Mouse (Mus musculus): ENCODE measurements around the gene Gmpr.
"Not testable (repeated sequence)": the region's sequence is repeated elsewhere in the genome, so short reads cannot be mapped to it uniquely, and the experiment has no call there.

The Gmpr gene

GRCm38 (mm10) chr13:45507274-45508229 is at the start of gene Gmpr:
TSS of gene Gmpr (plus strand) at chr13:45507444.
- DNase-seq (ENCODE audit: low spot score) = peak; percentile 63

GRCm38 (mm10) chr13:45457459-45457858 is 49.8 kb upstream of the Gmpr start:
- DNase-seq (ENCODE audit: low spot score) = no peak

- DNase-seq (ENCODE audit: low spot score) = no peak
These were observed 47.1 kb upstream of the Gmpr start for GRCm38 (mm10) chr13:45460177-45460576.

- DNase-seq (ENCODE audit: low spot score) = no peak
These were observed 45.8 kb upstream of the Gmpr start for GRCm38 (mm10) chr13:45461370-45461958.

- no peak for DNase-seq (ENCODE audit: low spot score)
These were observed 41.6 kb upstream of the Gmpr start for GRCm38 (mm10) chr13:45465616-45466015.

GRCm38 (mm10) chr13:45466031-45466519 is 41.2 kb upstream of the Gmpr start:
- DNase-seq (ENCODE audit: low spot score) = no peak

- DNase-seq (ENCODE audit: low spot score) = no peak
These were observed 38.5 kb upstream of the Gmpr start for GRCm38 (mm10) chr13:45468751-45469150.

- DNase-seq (ENCODE audit: low spot score) = no peak
These were observed 37.6 kb upstream of the Gmpr start for GRCm38 (mm10) chr13:45469481-45470301.

- DNase-seq (ENCODE audit: low spot score) = no peak
These were observed 33.9 kb upstream of the Gmpr start for GRCm38 (mm10) chr13:45473311-45473710.

- no peak for DNase-seq (ENCODE audit: low spot score)
These were observed 31.9 kb upstream of the Gmpr start for GRCm38 (mm10) chr13:45475297-45475696.

GRCm38 (mm10) chr13:45477183-45477582 is 30.1 kb upstream of the Gmpr start:
- DNase-seq (ENCODE audit: low spot score) = peak; percentile 71

- DNase-seq (ENCODE audit: low spot score) = no peak
These were observed 27.3 kb upstream of the Gmpr start for GRCm38 (mm10) chr13:45479951-45480350.

GRCm38 (mm10) chr13:45483215-45483614 is 24.0 kb upstream of the Gmpr start:
- no peak for DNase-seq (ENCODE audit: low spot score)

GRCm38 (mm10) chr13:45483949-45484348 is 23.3 kb upstream of the Gmpr start:
- not testable (repeated sequence) for DNase-seq (ENCODE audit: low spot score)

- no peak for DNase-seq (ENCODE audit: low spot score)
These were observed 21.6 kb upstream of the Gmpr start for GRCm38 (mm10) chr13:45485602-45486001.

GRCm38 (mm10) chr13:45486598-45486997 is 20.6 kb upstream of the Gmpr start:
- peak; percentile 78 for DNase-seq (ENCODE audit: low spot score)

GRCm38 (mm10) chr13:45491991-45492732 is 15.1 kb upstream of the Gmpr start:
- DNase-seq (ENCODE audit: low spot score) = no peak

- no peak for DNase-seq (ENCODE audit: low spot score)
These were observed 13.4 kb upstream of the Gmpr start for GRCm38 (mm10) chr13:45493846-45494245.

GRCm38 (mm10) chr13:45498623-45499022 is 8.6 kb upstream of the Gmpr start:
- no peak for DNase-seq (ENCODE audit: low spot score)

GRCm38 (mm10) chr13:45499391-45499790 is 7.9 kb upstream of the Gmpr start:
- no peak for DNase-seq (ENCODE audit: low spot score)

GRCm38 (mm10) chr13:45499906-45500305 is 7.3 kb upstream of the Gmpr start:
- no peak for DNase-seq (ENCODE audit: low spot score)

GRCm38 (mm10) chr13:45502791-45503190 is 4.5 kb upstream of the Gmpr start:
- DNase-seq (ENCODE audit: low spot score) = no peak

Measured in lung, postnatal 25 days (tissue).